Mouse (Mus musculus) gastrocnemius, postnatal 4 days (tissue): ENCODE data around the gene Zfp422. TPM values are rescaled to one million over a fixed set of nuclear protein-coding genes. Genes with fewer than 3 reads are reported as not detected.
"Not testable (repeated sequence)": the region's sequence is repeated elsewhere in the genome, so short reads cannot be mapped to it uniquely, and the experiment has no call there.

Experiments
- DNase-seq, 2 experiments: peaks; one replicate each; pipeline ENCODE4 v3.0.0; 2021 to 2022; ENCODE audit warnings: low spot score in 2 of 2, mixed read lengths in 2 of 2
- total RNA-seq, 2 experiments: library from RNA; stranded (reverse); gene quantifications; 2 replicates each; pipeline ENCODE4 v1.2.3; 2021

Zfp422 gene
- total RNA-seq, 2 experiments from 2014 or later, result 29.6 to 30.9 TPM

GRCm38 (mm10) chr6:116651437-116652118 lies 22.8 kb upstream of the Zfp422 start:
- peak in 1 of 2 experiments; percentile 31 for DNase-seq

GRCm38 (mm10) chr6:116650406-116650805 lies 21.6 kb upstream of the Zfp422 start, which contains the start of gene Depp1:
TSS of gene Depp1 (plus strand) at chr6:116650609.
- DNase-seq, result no peak

GRCm38 (mm10) chr6:116649811-116650210 lies 21.0 kb upstream of the Zfp422 start:
- no peak for DNase-seq

GRCm38 (mm10) chr6:116647763-116648162 lies 19.0 kb upstream of the Zfp422 start:
- DNase-seq, result no peak

GRCm38 (mm10) chr6:116644335-116644734 lies 15.5 kb upstream of the Zfp422 start:
- DNase-seq, result no peak

GRCm38 (mm10) chr6:116643881-116644280 lies 15.1 kb upstream of the Zfp422 start:
- no peak for DNase-seq

- no peak for DNase-seq
Measured at GRCm38 (mm10) chr6:116642942-116643341, 14.1 kb upstream of the Zfp422 start.

- DNase-seq, result no peak
Measured at GRCm38 (mm10) chr6:116639663-116640062, 10.9 kb upstream of the Zfp422 start.

GRCm38 (mm10) chr6:116638871-116639270 lies 10.1 kb upstream of the Zfp422 start:
- no peak for DNase-seq

- no peak for DNase-seq
Measured at GRCm38 (mm10) chr6:116637496-116637895, 8.7 kb upstream of the Zfp422 start.

- no peak for DNase-seq
Measured at GRCm38 (mm10) chr6:116636581-116637235, 7.9 kb upstream of the Zfp422 start.

- DNase-seq, result peak in 1 of 2 experiments; percentile 39
Measured at GRCm38 (mm10) chr6:116635251-116636180, 6.7 kb upstream of the Zfp422 start.

GRCm38 (mm10) chr6:116633741-116634695 lies 5.2 kb upstream of the Zfp422 start:
- DNase-seq, result no peak

- peak in 1 of 2 experiments; percentile 72 for DNase-seq
Measured at GRCm38 (mm10) chr6:116632129-116632528, 3.3 kb upstream of the Zfp422 start.

GRCm38 (mm10) chr6:116629766-116630165 lies 967 bp upstream of the Zfp422 start:
- no peak for DNase-seq

- DNase-seq, result no peak
Measured at GRCm38 (mm10) chr6:116628095-116628494, 704 bp downstream of the Zfp422 start.

GRCm38 (mm10) chr6:116626417-116626816 lies 2.4 kb downstream of the Zfp422 start:
- not testable (repeated sequence) for DNase-seq

GRCm38 (mm10) chr6:116621318-116622023 lies 7.3 kb downstream of the Zfp422 start:
- no peak for DNase-seq

- DNase-seq, result no peak
Measured at GRCm38 (mm10) chr6:116618073-116618472, 10.7 kb downstream of the Zfp422 start.

GRCm38 (mm10) chr6:116615719-116616118 lies 13.1 kb downstream of the Zfp422 start:
- no peak for DNase-seq
